Mouse (Mus musculus) heart, postnatal 0 days (tissue): ENCODE data around the gene Uroc1.

Source experiments
- CTCF ChIP-seq: IDR thresholded peaks from 2 replicates; pipeline ENCODE4 v1.5.1; 2016; ENCODE audit warnings: antibody characterized with exemption, control low read depth, low read depth
- EP300 ChIP-seq: IDR thresholded peaks from 2 replicates; pipeline ENCODE4 v1.6.1; 2016; ENCODE audit warnings: antibody characterized with exemption, low read depth

DNA sequence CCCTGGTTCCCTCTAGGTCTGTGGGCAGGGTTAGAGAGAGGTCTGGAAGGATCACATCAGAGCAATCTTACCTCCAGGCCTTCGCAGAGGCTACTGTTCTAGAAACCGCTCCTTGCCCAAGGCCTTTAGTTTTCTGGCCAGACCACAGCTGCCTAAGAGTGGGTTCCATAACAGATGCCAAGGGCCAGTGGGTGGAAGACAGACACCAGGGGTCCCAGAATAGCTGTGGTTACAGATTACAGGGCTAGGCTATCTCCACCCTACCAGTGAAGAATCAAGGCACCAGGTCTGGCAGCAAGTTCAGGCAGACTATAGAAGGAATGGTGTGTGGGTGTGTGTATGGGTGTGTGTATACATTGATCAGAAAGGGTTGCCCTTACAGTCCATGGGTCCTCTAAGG lies 14.1 kb upstream of the Uroc1 start:
- TF ChIP-seq CTCF (no peak), EP300 (no peak)
